Mouse (Mus musculus): ENCODE measurements around the gene Olfr117. TPM values are rescaled to one million over a fixed set of nuclear protein-coding genes. Genes with fewer than 3 reads are reported as not detected.

Olfr117 gene
- not detected in 2 replicates for polyA plus RNA-seq (2012; rRNA removed; ENCODE audit: low replicate concordance)

GRCm38 (mm10) chr17:37663682-37664081 lies at the start of gene Olfr117:
Gene Olfr117 (minus strand): TSS chr17:37663782.

GRCm38 (mm10) chr17:37696264-37696663 lies 32.7 kb upstream of the Olfr117 start, which contains the start of gene Olfr119:
Gene Olfr119 (plus strand): TSS chr17:37696564.

GRCm38 (mm10) chr17:37666688-37667087 lies 3.1 kb upstream of the Olfr117 start, which contains the start of gene Olfr118:
Gene Olfr118 (plus strand): TSS chr17:37666988.

GRCm38 (mm10) chr17:37627009-37627408 lies 36.6 kb downstream of the Olfr117 start, which contains the start of the genes Olfr115 and Olfr116:
Gene Olfr115 (minus strand): TSS chr17:37627109.
Gene Olfr116 (minus strand): TSS chr17:37627199.

Other genes starting within 250 kb of the Olfr117 start
- gene Olfr108, start 218.3 kb downstream of the Olfr117 start, polyA plus RNA-seq (2012; rRNA removed; ENCODE audit: low replicate concordance): not detected in 2 replicates
- not detected in 2 replicates for gene Olfr109, start 204.9 kb downstream of the Olfr117 start, polyA plus RNA-seq (2012; rRNA removed; ENCODE audit: low replicate concordance)
- gene H2-M2, start 180.2 kb downstream of the Olfr117 start, polyA plus RNA-seq (2012; rRNA removed; ENCODE audit: low replicate concordance): 0.08 TPM in 1 of 2 replicates, not detected in the other
- not detected in 2 replicates for gene Olfr110, start 171.3 kb downstream of the Olfr117 start, polyA plus RNA-seq (2012; rRNA removed; ENCODE audit: low replicate concordance)
- not detected in 2 replicates for gene Olfr111, start 155.8 kb downstream of the Olfr117 start, polyA plus RNA-seq (2012; rRNA removed; ENCODE audit: low replicate concordance)
- not detected in 2 replicates for gene Olfr112, start 94.3 kb downstream of the Olfr117 start, polyA plus RNA-seq (2012; rRNA removed; ENCODE audit: low replicate concordance)
- gene Olfr113, start 86.1 kb downstream of the Olfr117 start, polyA plus RNA-seq (2012; rRNA removed; ENCODE audit: low replicate concordance): not detected in 2 replicates
- not detected in 2 replicates for gene Olfr114, start 71.0 kb downstream of the Olfr117 start, polyA plus RNA-seq (2012; rRNA removed; ENCODE audit: low replicate concordance)
- gene Olfr115, start 36.7 kb downstream of the Olfr117 start, polyA plus RNA-seq (2012; rRNA removed; ENCODE audit: low replicate concordance): not detected in 2 replicates
- not detected in 2 replicates for gene Olfr116, start 36.6 kb downstream of the Olfr117 start, polyA plus RNA-seq (2012; rRNA removed; ENCODE audit: low replicate concordance)
- gene Olfr118, start 3.2 kb upstream of the Olfr117 start, polyA plus RNA-seq (2012; rRNA removed; ENCODE audit: low replicate concordance): not detected in 2 replicates
- not detected in 2 replicates for gene Olfr119, start 32.8 kb upstream of the Olfr117 start, polyA plus RNA-seq (2012; rRNA removed; ENCODE audit: low replicate concordance)
- not detected in 2 replicates for gene Olfr120, start 58.0 kb upstream of the Olfr117 start, polyA plus RNA-seq (2012; rRNA removed; ENCODE audit: low replicate concordance)
- not detected in 2 replicates for gene Olfr121, start 85.1 kb upstream of the Olfr117 start, polyA plus RNA-seq (2012; rRNA removed; ENCODE audit: low replicate concordance)
- gene Olfr122, start 104.8 kb upstream of the Olfr117 start, polyA plus RNA-seq (2012; rRNA removed; ENCODE audit: low replicate concordance): not detected in 2 replicates
- not detected in 2 replicates for gene Olfr123, start 129.7 kb upstream of the Olfr117 start, polyA plus RNA-seq (2012; rRNA removed; ENCODE audit: low replicate concordance)
- gene Olfr124, start 136.1 kb upstream of the Olfr117 start, polyA plus RNA-seq (2012; rRNA removed; ENCODE audit: low replicate concordance): not detected in 2 replicates
- not detected in 2 replicates for gene Olfr125, start 169.2 kb upstream of the Olfr117 start, polyA plus RNA-seq (2012; rRNA removed; ENCODE audit: low replicate concordance)
- gene Olfr126, start 183.7 kb upstream of the Olfr117 start, polyA plus RNA-seq (2012; rRNA removed; ENCODE audit: low replicate concordance): not detected in 2 replicates
- gene Olfr127, start 236.7 kb upstream of the Olfr117 start, polyA plus RNA-seq (2012; rRNA removed; ENCODE audit: low replicate concordance): not detected in 2 replicates

All from duodenum, adult 2 months (tissue).